Mouse (Mus musculus): Measurements from ENCODE around the gene Gm5072.
"Not testable (repeated sequence)": the region's sequence is repeated elsewhere in the genome, so short reads cannot be mapped to it uniquely, and the experiment has no call there.

The Gm5072 gene

DNA sequence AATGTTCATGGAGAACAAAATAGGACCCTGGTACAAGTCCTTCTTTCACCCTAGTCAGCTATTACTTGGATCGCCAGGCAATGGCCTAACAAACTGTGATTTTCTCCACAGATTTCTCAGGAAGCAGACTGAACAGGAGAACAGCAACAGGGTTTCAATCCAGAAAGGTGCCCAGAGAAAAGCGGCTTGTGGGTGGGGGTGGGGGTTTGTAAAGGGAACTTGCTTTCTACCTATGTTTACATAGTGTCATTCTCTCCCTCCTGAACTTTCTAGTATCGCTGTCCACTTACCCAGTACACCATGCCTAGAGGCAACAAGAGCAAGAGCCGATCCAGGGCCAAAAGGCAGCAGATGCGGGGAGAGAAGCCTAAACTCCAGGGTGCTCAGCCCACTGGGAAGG lies at the start of gene Gm5072:
Gm5072 (plus strand) TSS at position 301 of the 400 bp plus-strand sequence.
- not testable (repeated sequence) for DNase-seq

All from thymus, adult 18-20 months (tissue).